Mouse (Mus musculus) myocyte (in vitro differentiated cells): ENCODE results near the gene Cdc45. TPM values are rescaled to one million over a fixed set of nuclear protein-coding genes. Genes with fewer than 3 reads are reported as not detected.

Source experiments
- H3K27me3 ChIP-seq: one replicate; pipeline ENCODE4 v1.6.1; 2011; ENCODE audit not compliant: control insufficient read depth, insufficient read depth, insufficient read length
- H3K36me3 ChIP-seq: one replicate; pipeline ENCODE4 v1.6.1; 2011; ENCODE audit not compliant: control insufficient read depth, insufficient read depth
- H3K4me2 ChIP-seq: one replicate; pipeline ENCODE4 v1.6.1; 2011; ENCODE audit warnings: low read depth, control low read depth
- H3K4me3 ChIP-seq: one replicate; pipeline ENCODE4 v1.5.1; 2011; ENCODE audit warnings: mild to moderate bottlenecking, control low read depth, moderate library complexity
- H3K79me2 ChIP-seq: one replicate; pipeline ENCODE4 v1.6.1; 2011; ENCODE audit not compliant: control insufficient read depth, insufficient read depth
- H3ac ChIP-seq: one replicate; pipeline ENCODE4 v1.6.1; 2011; ENCODE audit not compliant: control insufficient read depth, insufficient read length
- CEBPB ChIP-seq: IDR thresholded peaks from 2 replicates; pipeline ENCODE4 v1.6.1; 2011; ENCODE audit warnings: mild to moderate bottlenecking, moderate library complexity; ENCODE audit not compliant: poor library complexity, insufficient read depth, severe bottlenecking
- E2F4 ChIP-seq: IDR thresholded peaks from one replicate; pipeline ENCODE4 v1.6.1; 2011; ENCODE audit warnings: mild to moderate bottlenecking, control low read depth, moderate library complexity; ENCODE audit not compliant: insufficient read depth
- MAX ChIP-seq: IDR thresholded peaks from one replicate; pipeline ENCODE4 v1.6.1; 2011; ENCODE audit warnings: low read depth, mild to moderate bottlenecking, control low read depth
- MYOD1 ChIP-seq, 3 experiments: IDR thresholded peaks; one replicate each; pipeline ENCODE4 v1.6.1; 2011; ENCODE audit warnings: control low read depth in 2 of 3, low read depth in 2 of 3, mild to moderate bottlenecking in 2 of 3, moderate library complexity in 1 of 3; ENCODE audit not compliant: insufficient read length in 2 of 3, control insufficient read depth in 1 of 3
- MYOG ChIP-seq, 3 experiments: IDR thresholded peaks; one replicate each; pipeline ENCODE4 v1.6.1; 2011; ENCODE audit warnings: control low read depth in 2 of 3, low read depth in 2 of 3, mild to moderate bottlenecking in 2 of 3; ENCODE audit not compliant: insufficient read length in 2 of 3, control insufficient read depth in 1 of 3, insufficient read depth in 1 of 3
- POLR2A ChIP-seq: IDR thresholded peaks from one replicate; pipeline ENCODE4 v1.6.1; 2011; ENCODE audit warnings: low read depth, mild to moderate bottlenecking, control low read depth, moderate library complexity; ENCODE audit not compliant: insufficient read length
- POLR2AphosphoS2 ChIP-seq: IDR thresholded peaks from one replicate; pipeline ENCODE4 v1.6.1; 2011; ENCODE audit warnings: low read depth, control low read depth; ENCODE audit not compliant: insufficient read length
- REST ChIP-seq: IDR thresholded peaks from one replicate; pipeline ENCODE4 v1.6.1; 2011; ENCODE audit warnings: mild to moderate bottlenecking, control low read depth, moderate library complexity; ENCODE audit not compliant: insufficient read depth, insufficient read length
- SRF ChIP-seq: IDR thresholded peaks from one replicate; pipeline ENCODE4 v1.6.1; 2011; ENCODE audit warnings: low read depth; ENCODE audit not compliant: control insufficient read depth, insufficient read length
- TCF12 ChIP-seq: IDR thresholded peaks from one replicate; pipeline ENCODE4 v1.6.1; 2011; ENCODE audit warnings: mild to moderate bottlenecking, control low read depth; ENCODE audit not compliant: poor library complexity, insufficient read depth, severe bottlenecking
- TCF3 ChIP-seq: IDR thresholded peaks from one replicate; pipeline ENCODE4 v1.6.1; 2011; ENCODE audit warnings: low read depth, control low read depth; ENCODE audit not compliant: insufficient read length
- USF1 ChIP-seq: IDR thresholded peaks from one replicate; pipeline ENCODE4 v1.6.1; 2011; ENCODE audit warnings: low read depth, mild to moderate bottlenecking, control low read depth, moderate library complexity
- polyA plus RNA-seq: library from polyadenylated mRNA; unstranded; fragments of >200 nt; fragmentation: generic; extraction: Trizol; gene quantifications from one replicate; pipeline ENCODE4 v1.2.1, GENCODE M21; 2012; ENCODE audit warnings: missing spikeins

The Cdc45 gene
- polyA plus RNA-seq, 1 experiment: 13.6 TPM

DNA sequence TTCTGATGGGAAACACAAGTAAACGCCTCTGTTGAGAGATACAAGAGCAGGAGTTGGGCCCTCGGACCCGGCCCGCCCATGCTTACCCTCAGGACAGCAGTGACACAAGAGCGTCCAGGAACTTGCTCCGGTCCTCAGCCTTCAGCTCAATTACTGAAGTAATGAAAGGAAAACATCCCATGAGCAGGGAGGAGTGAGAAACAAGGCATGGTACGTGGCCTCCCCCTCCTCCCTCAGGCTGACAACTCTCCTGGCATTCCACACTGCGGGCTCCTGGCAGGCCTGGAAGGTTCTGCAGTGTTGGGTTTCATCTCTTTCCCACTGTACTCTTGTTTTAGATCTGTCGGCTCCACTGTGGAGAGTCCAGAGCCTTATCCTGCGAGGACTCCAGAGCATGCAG is 30.0 kb downstream of the Cdc45 start:
- Histone ChIP-seq H3K4me3 (no peak overlapping the region), H3K27me3 (no peaks in the 10 kb centered on the region), H3K36me3 (no peaks in the 10 kb centered on the region), H3K4me2 (no peak overlapping the region), H3K79me2 (no peaks in the 10 kb centered on the region), H3ac (no peak overlapping the region)
- TF ChIP-seq SRF: no peak
- TF ChIP-seq MYOG (IDR thresholded peaks at IDR 0.05; ENCODE audit: control insufficient read depth in 1 of 3, insufficient read depth in 1 of 3, insufficient read length in 2 of 3, low read depth in 2 of 3): no peak
- no peak for TF ChIP-seq POLR2A
- no peak for TF ChIP-seq E2F4

DNA sequence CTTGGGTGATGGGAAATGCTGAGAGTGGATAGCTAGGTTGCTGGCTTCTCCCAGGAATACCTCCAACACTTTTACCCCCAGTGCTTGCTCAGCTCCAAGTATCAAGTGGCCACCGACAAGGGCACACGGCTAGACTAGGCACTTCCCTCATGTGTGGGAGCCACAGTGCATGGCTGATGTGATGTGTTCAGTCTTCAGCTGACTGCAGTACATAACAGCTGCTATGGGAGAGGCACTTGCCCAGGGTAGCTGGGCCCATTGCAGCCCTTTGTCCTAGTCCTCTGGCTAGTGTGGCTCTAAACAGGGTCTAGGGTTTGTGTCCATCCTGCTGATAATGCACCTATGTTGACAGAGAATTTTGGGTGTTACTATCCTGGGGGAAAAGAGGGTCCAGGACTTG is 33.3 kb downstream of the Cdc45 start:
- H3K4me3 ChIP-seq: no peak overlapping the region
- H3K36me3 ChIP-seq: no peaks in the 10 kb centered on the region
- no peaks in the 10 kb centered on the region for H3K79me2 ChIP-seq
- no peak overlapping the region for H3K4me2 ChIP-seq
- TF ChIP-seq POLR2AphosphoS2 (no peak), MYOG (IDR thresholded peaks at IDR 0.05; ENCODE audit: control insufficient read depth in 1 of 3, insufficient read depth in 1 of 3, insufficient read length in 2 of 3, low read depth in 2 of 3) (peak in 2 of 3 experiments; percentile 15 to 72), SRF (no peak), MYOD1 (IDR thresholded peaks at IDR 0.05; ENCODE audit: control insufficient read depth in 1 of 3, insufficient read length in 2 of 3, low read depth in 2 of 3) (peak in 2 of 3 experiments; percentile 31 to 83), USF1 (no peak), TCF12 (no peak), TCF3 (no peak), CEBPB (no peak)
- H3K27me3 ChIP-seq: no peaks in the 10 kb centered on the region
- no peak overlapping the region for H3ac ChIP-seq

DNA sequence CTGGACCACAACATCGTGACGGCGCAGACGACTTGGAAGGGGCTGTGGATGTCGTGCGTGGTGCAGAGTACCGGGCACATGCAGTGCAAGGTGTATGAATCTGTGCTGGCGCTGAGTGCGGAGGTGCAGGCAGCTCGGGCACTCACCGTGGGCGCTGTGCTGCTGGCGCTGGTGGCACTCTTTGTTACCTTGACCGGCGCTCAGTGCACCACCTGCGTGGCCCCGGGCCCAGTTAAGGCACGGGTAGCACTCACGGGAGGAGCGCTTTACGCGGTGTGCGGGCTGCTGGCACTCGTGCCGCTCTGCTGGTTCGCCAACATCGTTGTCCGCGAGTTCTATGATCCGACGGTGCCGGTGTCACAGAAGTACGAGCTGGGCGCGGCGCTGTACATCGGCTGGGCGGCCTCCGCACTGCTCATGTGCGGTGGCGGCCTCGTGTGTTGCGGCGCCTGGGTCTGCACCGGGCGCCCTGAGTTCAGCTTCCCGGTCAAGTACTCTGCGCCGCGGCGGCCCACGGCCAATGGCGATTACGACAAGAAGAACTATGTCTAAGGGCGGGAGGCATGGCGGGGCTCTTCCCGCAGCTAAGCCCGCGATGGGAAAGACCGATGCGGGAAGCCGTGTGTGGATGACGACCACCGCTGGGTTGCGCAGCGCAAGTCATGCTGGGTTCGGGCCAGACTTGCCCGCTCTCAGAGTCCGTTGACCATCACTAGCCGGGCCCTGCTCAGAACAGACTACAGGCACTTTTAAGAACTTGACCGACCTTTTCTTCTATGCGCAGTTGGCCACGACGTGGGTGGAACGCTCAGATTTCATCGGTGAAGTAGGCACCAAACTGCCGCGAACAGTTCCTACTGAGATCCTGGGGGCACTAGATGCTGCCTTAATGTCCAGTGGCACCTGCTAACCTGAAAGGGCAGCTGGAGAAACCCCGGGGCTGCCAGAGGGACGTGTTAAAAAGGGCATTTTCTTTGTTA is 34.4 kb downstream of the Cdc45 start:
- H3ac ChIP-seq: no peak overlapping the region
- no peaks in the 10 kb centered on the region for H3K27me3 ChIP-seq
- no peak overlapping the region for H3K4me2 ChIP-seq
- no peak overlapping the region for H3K4me3 ChIP-seq
- TF ChIP-seq USF1 (no peak), MAX (no peak), SRF (no peak), TCF12 (no peak), E2F4 (no peak), MYOD1 (IDR thresholded peaks at IDR 0.05; ENCODE audit: control insufficient read depth in 1 of 3, insufficient read length in 2 of 3, low read depth in 2 of 3) (no peak), POLR2AphosphoS2 (no peak), CEBPB (no peak), POLR2A (no peak), REST (no peak), TCF3 (no peak), MYOG (IDR thresholded peaks at IDR 0.05; ENCODE audit: control insufficient read depth in 1 of 3, insufficient read depth in 1 of 3, insufficient read length in 2 of 3, low read depth in 2 of 3) (no peak)
- H3K79me2 ChIP-seq: no peaks in the 10 kb centered on the region
- no peaks in the 10 kb centered on the region for H3K36me3 ChIP-seq

DNA sequence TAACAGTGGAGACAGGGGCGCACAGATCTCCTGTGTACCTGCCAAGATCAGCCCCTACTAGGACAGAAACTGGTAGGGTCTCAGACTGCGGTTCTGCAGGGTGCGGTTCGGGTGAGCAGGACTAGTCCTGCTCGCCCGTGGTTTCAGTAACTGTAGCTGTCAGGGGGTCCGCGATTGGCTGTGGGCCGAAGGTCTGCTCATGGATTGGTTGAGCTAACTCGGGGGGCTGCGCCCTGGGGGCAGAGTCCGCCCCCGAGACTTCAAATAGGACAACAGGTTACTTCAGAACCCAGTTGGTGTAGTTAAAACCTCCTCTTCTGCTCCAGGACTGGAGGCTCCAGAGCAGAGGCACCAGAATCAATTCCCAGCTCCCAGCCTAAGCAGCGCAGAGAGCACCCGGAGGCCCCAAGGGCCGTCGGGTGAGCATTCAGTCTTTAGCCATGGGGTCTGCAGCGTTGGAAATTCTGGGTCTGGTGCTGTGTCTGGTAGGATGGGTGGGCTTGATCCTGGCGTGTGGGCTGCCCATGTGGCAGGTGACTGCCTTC is 35.2 kb downstream of the Cdc45 start, which contains the start of gene Cldn5:
Gene Cldn5, plus strand, starts transcription at position 292 of the 545 bp plus-strand sequence.
- H3K27me3 ChIP-seq: no peaks in the 10 kb centered on the region
- TF ChIP-seq POLR2A: no peak
- TF ChIP-seq TCF12: no peak
- TF ChIP-seq POLR2AphosphoS2: no peak
- TF ChIP-seq SRF: no peak
- no peak for TF ChIP-seq CEBPB
- TF ChIP-seq USF1: no peak
- TF ChIP-seq MAX: no peak
- TF ChIP-seq REST: no peak
- no peak for TF ChIP-seq MYOG (IDR thresholded peaks at IDR 0.05; ENCODE audit: control insufficient read depth in 1 of 3, insufficient read depth in 1 of 3, insufficient read length in 2 of 3, low read depth in 2 of 3)
- TF ChIP-seq E2F4: no peak
- no peak for TF ChIP-seq TCF3
- no peak for TF ChIP-seq MYOD1 (IDR thresholded peaks at IDR 0.05; ENCODE audit: control insufficient read depth in 1 of 3, insufficient read length in 2 of 3, low read depth in 2 of 3)

More for the DNA sequence above, 35.2 kb downstream of the Cdc45 start, which contains the start of gene Cldn5:
- no peaks in the 10 kb centered on the region for H3K36me3 ChIP-seq
- no peaks in the 10 kb centered on the region for H3K79me2 ChIP-seq
- H3K4me3 ChIP-seq: no peak within 1 kb of the TSS
- H3ac ChIP-seq: no peak within 1 kb of the TSS
- no peak within 1 kb of the TSS for H3K4me2 ChIP-seq
